Mouse (Mus musculus) liver, adult 2 months (tissue): ENCODE measurements around the gene Znhit1.

Experiments used
- CTCF ChIP-seq: fragments of 200-500 bp; IDR thresholded peaks from 2 replicates; pipeline ENCODE4 v1.5.1; 2011; ENCODE audit warnings: low read depth, low read length, control low read depth
- POLR2A ChIP-seq: fragments of 200-500 bp; IDR thresholded peaks from 2 replicates; pipeline ENCODE4 v1.6.1; 2011; ENCODE audit warnings: low read length, control low read depth; ENCODE audit not compliant: insufficient read depth; ENCODE audit errors: extremely low read depth

DNA sequence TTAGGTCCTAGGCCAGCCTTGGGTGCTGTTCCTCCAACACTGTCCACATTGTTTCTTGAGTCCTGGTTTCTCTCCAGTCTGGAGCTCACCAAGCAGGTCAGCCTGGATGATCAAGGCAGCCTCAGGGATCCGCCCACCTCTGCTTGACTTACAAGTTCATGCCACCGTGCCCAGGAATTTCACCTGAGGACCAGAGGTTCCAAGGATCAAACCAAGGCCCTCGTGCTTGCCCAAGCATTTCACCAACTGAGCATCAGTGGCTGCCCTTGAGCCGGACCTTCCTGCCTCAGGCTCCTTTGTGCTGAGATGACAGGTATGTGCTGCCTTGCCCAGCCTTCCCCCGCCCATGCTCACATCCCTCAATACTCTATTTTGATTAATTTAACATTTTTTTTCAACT, 50.2 kb downstream of the Znhit1 start:
- TF ChIP-seq CTCF (no peak), POLR2A (no peak)
